9 mouse cellular contexts compared by ENCODE assay signal in genomic region chr10:81289278-81289677, GRCm38 (mm10). TPM values are rescaled to one million over a fixed set of nuclear protein-coding genes. Genes with fewer than 3 reads are reported as not detected.
A peak's percentile ranks its signal among the peaks of the same experiment; 100 is the strongest.
DNase-seq lines count a peak whose midpoint lies in the region; ATAC-seq and TF ChIP-seq lines count a peak whose summit lies in the region.
"Had no signal": no experiment of that assay in that cellular context is flagged by ENCODE, and none has a peak within 500 bp of the region (broad histone marks: within the 10 kb centered on the region; RNA-seq: fewer than 3 reads in every experiment).

No protein-coding gene starts in this region.

- intact Hi-C loops in left cerebral cortex, adult 2 months (cut with DNase I) = loop anchor here (1.0 to 5.0 kb wide), 6 partner anchors 16 to 162 kb away; partner anchors contain the start of genes Gipc3 and Hmg20b

- ATAC-seq in heart, postnatal 0 days (ENCODE audit: insufficient read depth, low read depth) = no peak
- ATAC-seq in liver, embryonic 13.5 days (ENCODE audit: low read depth) = no peak
- ATAC-seq in erythroblast, adult 5-6 weeks (replicated peaks; ENCODE audit: low FRiP score, poor library complexity, severe bottlenecking) = no peak

- TF ChIP-seq RAD21 in MEL (IDR thresholded peaks at IDR 0.05; ENCODE audit: low read depth, low read length) = peak; percentile 48

- H3K4me2 ChIP-seq in heart, postnatal 0 days (ENCODE audit: low read depth, low read length) = no peak overlapping the region
- no peak overlapping the region for H3K4me2 ChIP-seq in liver, embryonic 13.5 days
- H3K4me2 ChIP-seq: neural tube, embryonic 12.5 days had no signal

- no peaks in the 10 kb centered on the region for H3K27me3 ChIP-seq in MEL (ENCODE audit: control insufficient read depth in 1 of 2, insufficient read depth in 2 of 2, low read length in 2 of 2)
- peaks cover 26% of the 10 kb centered on the region for H3K27me3 ChIP-seq in heart, postnatal 0 days (ENCODE audit: control insufficient read depth, insufficient read depth, low read length)
- peaks cover 33% of the 10 kb centered on the region for H3K27me3 ChIP-seq in liver, embryonic 13.5 days

- no peak for TF ChIP-seq POLR2A in MEL (IDR thresholded peaks at IDR 0.05; ENCODE audit: control insufficient read depth in 1 of 2, insufficient read depth in 1 of 2, low read depth in 1 of 2, low read length in 2 of 2, poor library complexity in 1 of 2)

- H3K4me1 ChIP-seq in MEL (ENCODE audit: control insufficient read depth in 1 of 2, insufficient read depth in 2 of 2, low read length in 2 of 2) = peaks cover 9 to 27% of the 10 kb centered on the region in 2 experiments
- 0 out of 2 replicates have a peak, but pooled peaks cover 16% of the 10 kb centered on the region for H3K4me1 ChIP-seq in heart, postnatal 0 days (ENCODE audit: control insufficient read depth, insufficient read depth)
- H3K4me1 ChIP-seq in liver, embryonic 13.5 days (replicated peaks) = peaks cover 74% of the 10 kb centered on the region

- no peaks in the 10 kb centered on the region for H3K9me3 ChIP-seq in MEL (replicated peaks; ENCODE audit: insufficient read depth, low read length)
- no peaks in the 10 kb centered on the region for H3K9me3 ChIP-seq in heart, postnatal 0 days (replicated peaks; ENCODE audit: control insufficient read depth, low read length)
- H3K9me3 ChIP-seq in liver, embryonic 13.5 days (replicated peaks) = no peaks in the 10 kb centered on the region
- H3K9me3 ChIP-seq: neural tube, embryonic 12.5 days had no signal

- peaks cover 0 to 20% of the 10 kb centered on the region in 2 experiments; a peak in 2 of 4 replicates for H3K36me3 ChIP-seq in MEL (ENCODE audit: control insufficient read depth in 1 of 2, insufficient read depth in 2 of 2, low read length in 2 of 2)
- no peaks in the 10 kb centered on the region for H3K36me3 ChIP-seq in heart, postnatal 0 days (replicated peaks; ENCODE audit: control insufficient read depth, insufficient read depth, low read length)
- H3K36me3 ChIP-seq in liver, embryonic 13.5 days = no peaks in the 10 kb centered on the region
- H3K36me3 ChIP-seq: neural tube, embryonic 12.5 days had no signal

- WGBS in heart, postnatal 0 days = 3% methylated on average over 7 of the region's 7 CpGs
- WGBS in liver, embryonic 13.5 days (ENCODE audit: insufficient replicate concordance) = 8% methylated on average over 7 of the region's 7 CpGs

- peaks cover 12% of the 10 kb centered on the region for H3K79me2 ChIP-seq in MEL (ENCODE audit: control insufficient read depth, insufficient read depth, low read length, poor library complexity)

- H3K4me3 ChIP-seq in left cerebral cortex, adult 2 months = no peak overlapping the region
- H3K4me3 ChIP-seq in MEL (ENCODE audit: control insufficient read depth in 1 of 2, insufficient read depth in 1 of 2, low read depth in 2 of 2, low read length in 2 of 2) = no peak overlapping the region
- H3K4me3 ChIP-seq in heart, postnatal 0 days (ENCODE audit: low read depth, low read length) = no peak overlapping the region
- no peak overlapping the region for H3K4me3 ChIP-seq in liver, embryonic 13.5 days (replicated peaks)
- H3K4me3 ChIP-seq: neural tube, embryonic 12.5 days had no signal

- TF ChIP-seq EP300 in MEL (IDR thresholded peaks at IDR 0.05; ENCODE audit: low read depth in 1 of 2, low read length in 2 of 2) = no peak
- no peak for TF ChIP-seq EP300 in heart, postnatal 0 days (IDR thresholded peaks at IDR 0.05; ENCODE audit: low read depth)

- H3K9ac ChIP-seq in MEL (ENCODE audit: control insufficient read depth, low read depth, low read length, poor library complexity, severe bottlenecking) = no peak overlapping the region
- no peak overlapping the region for H3K9ac ChIP-seq in heart, postnatal 0 days (replicated peaks; ENCODE audit: low read depth, low read length)
- H3K9ac ChIP-seq in liver, embryonic 13.5 days = no peak overlapping the region
- H3K9ac ChIP-seq: neural tube, embryonic 12.5 days had no signal

- peak; percentile 91 for TF ChIP-seq CTCF in left cerebral cortex, adult 2 months (IDR thresholded peaks at IDR 0.05)
- TF ChIP-seq CTCF in MEL (IDR thresholded peaks at IDR 0.05 in 2 of 3, conservative IDR thresholded peaks at IDR 0.05 in 1 of 3; ENCODE audit: control insufficient read depth in 1 of 3, insufficient read depth in 1 of 3, low read depth in 2 of 3, low read length in 3 of 3, poor library complexity in 1 of 3, severe bottlenecking in 1 of 3) = peak; percentile 83 to 95 (median 89)
- peak; percentile 88 for TF ChIP-seq CTCF in heart, postnatal 0 days (IDR thresholded peaks at IDR 0.05; ENCODE audit: low read depth)

- no peak overlapping the region for H3K27ac ChIP-seq in left cerebral cortex, adult 2 months
- H3K27ac ChIP-seq in MEL (ENCODE audit: control insufficient read depth, low read depth, low read length) = no peak overlapping the region
- no peak overlapping the region for H3K27ac ChIP-seq in heart, postnatal 0 days (ENCODE audit: low read depth)
- no peak overlapping the region for H3K27ac ChIP-seq in liver, embryonic 13.5 days
- H3K27ac ChIP-seq: neural tube, embryonic 12.5 days had no signal

- peak; percentile 59 to 66 for DNase-seq in left cerebral cortex, adult 2 months (ENCODE audit: extremely low spot score in 1 of 2, low spot score in 2 of 2)
- no peak for DNase-seq in left cerebral cortex, adult 8-10 months (ENCODE audit: low spot score in 2 of 2)
- DNase-seq in MEL (ENCODE audit: low read depth, low spot score) = peak; percentile 75
- DNase-seq in cerebellum, adult 8-10 months = peak; percentile 65
- DNase-seq in heart, postnatal 0 days (ENCODE audit: low spot score) = peak; percentile 72
- DNase-seq in liver, embryonic 13.5 days = peak; percentile 47
- peak; percentile 69 for DNase-seq in right cerebral cortex, postnatal 14 days

RNA-seq across cellular contexts. Expression of gene Tjp3, which starts 2.1 kb away (rescaled TPM):
- under 1 TPM; 0.26 to 0.45 TPM for total RNA-seq in left cerebral cortex, adult 2 months (2021)
- under 1 TPM in 3 of 4 experiments, not detected in 1; 0.23 to 1.00 (median 0.27) TPM for total RNA-seq in left cerebral cortex, adult 8-10 months (2022)
- total RNA-seq in MEL (2012; rRNA removed) = 2.5 and 2.9 TPM in 2 replicates
- polyA plus RNA-seq in MEL (2012; ENCODE audit: insufficient read depth in 1 of 2, insufficient read length in 2 of 2, low read depth in 1 of 2, low replicate concordance in 2 of 2, missing spikeins in 1 of 2) = 1 to 10 TPM in 1 of 2 experiments, not detected in 1; 4.9 TPM
- 0.12 and 2.3 TPM in 2 replicates for total RNA-seq in heart, postnatal 0 days (2014; rRNA removed; ENCODE audit: low replicate concordance)
- 0.51 and 0.62 TPM in 2 replicates for polyA plus RNA-seq in heart, postnatal 0 days (2015; fragmentation: Nextera tagmentation; extraction: Ambion mirVana)
- 0.35 and 0.43 TPM in 2 replicates for polyA plus RNA-seq in liver, embryonic 13.5 days (2015; fragmentation: Nextera tagmentation; extraction: Ambion mirVana)
- total RNA-seq in erythroblast, adult 5-6 weeks (2015; ENCODE audit: low replicate concordance) = 3.3 TPM in 1 of 2 replicates, not detected in the other
- 0.60 and 1.7 TPM in 2 replicates for total RNA-seq in erythroblast, adult 5-6 weeks (2017; ENCODE audit: low replicate concordance)

RNA-seq across cellular contexts. Expression of gene Pip5k1c, which starts 3.5 kb away (rescaled TPM):
- total RNA-seq in left cerebral cortex, adult 2 months (2021) = 100 to 1,000 TPM; 431 TPM
- 100 to 1,000 TPM; 355 to 367 (median 361) TPM for total RNA-seq in left cerebral cortex, adult 8-10 months (2022)
- total RNA-seq in MEL (2012; rRNA removed) = 14.1 and 14.4 TPM in 2 replicates
- polyA plus RNA-seq in MEL (2012; ENCODE audit: insufficient read depth in 1 of 2, insufficient read length in 2 of 2, low read depth in 1 of 2, low replicate concordance in 2 of 2, missing spikeins in 1 of 2) = 10 to 100 TPM in 1 of 2 experiments, not detected in 1; 40.5 TPM
- 38.5 and 44.3 TPM in 2 replicates for total RNA-seq in heart, postnatal 0 days (2014; rRNA removed; ENCODE audit: low replicate concordance)
- 20.9 and 21.4 TPM in 2 replicates for polyA plus RNA-seq in heart, postnatal 0 days (2015; fragmentation: Nextera tagmentation; extraction: Ambion mirVana)
- 13.2 and 16.7 TPM in 2 replicates for polyA plus RNA-seq in liver, embryonic 13.5 days (2015; fragmentation: Nextera tagmentation; extraction: Ambion mirVana)
- total RNA-seq in erythroblast, adult 5-6 weeks (2015; ENCODE audit: low replicate concordance) = 9.6 and 11.3 TPM in 2 replicates
- total RNA-seq in erythroblast, adult 5-6 weeks (2017; ENCODE audit: low replicate concordance) = 10.8 and 11.3 TPM in 2 replicates

RNA-seq across cellular contexts. Expression of gene Apba3, which starts 22.5 kb away (rescaled TPM):
- total RNA-seq in left cerebral cortex, adult 2 months (2021) = 10 to 100 TPM; 35.8 to 38.6 TPM
- 10 to 100 TPM; 24.3 to 38.6 (median 27.6) TPM for total RNA-seq in left cerebral cortex, adult 8-10 months (2022)
- total RNA-seq in MEL (2012; rRNA removed) = 68.9 and 81.3 TPM in 2 replicates
- polyA plus RNA-seq in MEL (2012; ENCODE audit: insufficient read depth in 1 of 2, insufficient read length in 2 of 2, low read depth in 1 of 2, low replicate concordance in 2 of 2, missing spikeins in 1 of 2) = 10 to 100 TPM in 1 of 2 experiments, not detected in 1; 73.2 TPM
- 84.8 and 114 TPM in 2 replicates for total RNA-seq in heart, postnatal 0 days (2014; rRNA removed; ENCODE audit: low replicate concordance)
- 45.2 and 46.1 TPM in 2 replicates for polyA plus RNA-seq in heart, postnatal 0 days (2015; fragmentation: Nextera tagmentation; extraction: Ambion mirVana)
- 24.5 and 26.7 TPM in 2 replicates for polyA plus RNA-seq in liver, embryonic 13.5 days (2015; fragmentation: Nextera tagmentation; extraction: Ambion mirVana)
- total RNA-seq in erythroblast, adult 5-6 weeks (2015; ENCODE audit: low replicate concordance) = 3.3 and 4.4 TPM in 2 replicates
- 4.3 and 10.8 TPM in 2 replicates for total RNA-seq in erythroblast, adult 5-6 weeks (2017; ENCODE audit: low replicate concordance)

RNA-seq across cellular contexts. Expression of gene Mrpl54, which starts 22.5 kb away (rescaled TPM):
- 10 to 100 TPM; 41.3 to 42.8 TPM for total RNA-seq in left cerebral cortex, adult 2 months (2021)
- total RNA-seq in left cerebral cortex, adult 8-10 months (2022) = 10 to 100 TPM; 39.8 to 51.5 (median 47.8) TPM
- total RNA-seq in MEL (2012; rRNA removed) = 137 and 150 TPM in 2 replicates
- polyA plus RNA-seq in MEL (2012; ENCODE audit: insufficient read depth in 1 of 2, insufficient read length in 2 of 2, low read depth in 1 of 2, low replicate concordance in 2 of 2, missing spikeins in 1 of 2) = 100 to 1,000 TPM; 157 to 421 TPM
- 272 and 288 TPM in 2 replicates for total RNA-seq in heart, postnatal 0 days (2014; rRNA removed; ENCODE audit: low replicate concordance)
- 264 and 272 TPM in 2 replicates for polyA plus RNA-seq in heart, postnatal 0 days (2015; fragmentation: Nextera tagmentation; extraction: Ambion mirVana)
- polyA plus RNA-seq in liver, embryonic 13.5 days (2015; fragmentation: Nextera tagmentation; extraction: Ambion mirVana) = 130 and 134 TPM in 2 replicates
- 6.3 and 56.3 TPM in 2 replicates for total RNA-seq in erythroblast, adult 5-6 weeks (2015; ENCODE audit: low replicate concordance)
- total RNA-seq in erythroblast, adult 5-6 weeks (2017; ENCODE audit: low replicate concordance) = 23.1 and 36.6 TPM in 2 replicates

RNA-seq across cellular contexts. Expression of gene Cactin, which starts 31.6 kb away (rescaled TPM):
- 10 to 100 TPM; 31.3 to 31.8 TPM for total RNA-seq in left cerebral cortex, adult 2 months (2021)
- total RNA-seq in left cerebral cortex, adult 8-10 months (2022) = 10 to 100 TPM; 27.7 to 30.9 (median 29.2) TPM
- 43.5 and 47.6 TPM in 2 replicates for total RNA-seq in MEL (2012; rRNA removed)
- polyA plus RNA-seq in MEL (2012; ENCODE audit: insufficient read depth in 1 of 2, insufficient read length in 2 of 2, low read depth in 1 of 2, low replicate concordance in 2 of 2, missing spikeins in 1 of 2) = 10 to 100 TPM in 1 of 2 experiments, not detected in 1; 66.8 TPM
- 14.3 and 14.9 TPM in 2 replicates for total RNA-seq in heart, postnatal 0 days (2014; rRNA removed; ENCODE audit: low replicate concordance)
- polyA plus RNA-seq in heart, postnatal 0 days (2015; fragmentation: Nextera tagmentation; extraction: Ambion mirVana) = 12.8 and 13.7 TPM in 2 replicates
- polyA plus RNA-seq in liver, embryonic 13.5 days (2015; fragmentation: Nextera tagmentation; extraction: Ambion mirVana) = 29.5 and 33.0 TPM in 2 replicates
- 5.6 and 6.1 TPM in 2 replicates for total RNA-seq in erythroblast, adult 5-6 weeks (2015; ENCODE audit: low replicate concordance)
- total RNA-seq in erythroblast, adult 5-6 weeks (2017; ENCODE audit: low replicate concordance) = 18.0 and 27.7 TPM in 2 replicates

Comparison
In these comparisons a context has a peak if more than half of its experiments do, and no peak if none do; other contexts are left out.
1. DNase-seq: peak in left cerebral cortex, adult 2 months (2 of 2), MEL (single experiment), cerebellum, adult 8-10 months (single experiment), heart, postnatal 0 days (single experiment), liver, embryonic 13.5 days (single experiment) and right cerebral cortex, postnatal 14 days (single experiment); none in left cerebral cortex, adult 8-10 months (0 of 2).
2. Peak in every context shown above with its lines, with median percentiles within 50 percentile points of each other: CTCF ChIP-seq.